Mouse (Mus musculus): ENCODE results near the gene Lrrc31. TPM values are rescaled to one million over a fixed set of nuclear protein-coding genes. Genes with fewer than 3 reads are reported as not detected.

Lrrc31 gene
- polyA plus RNA-seq, 1 experiment from 2014 or later: not detected

GRCm38 (mm10) chr3:30646761-30647160, 52.9 kb downstream of the Lrrc31 start:
- Histone ChIP-seq H3K27ac (no peak overlapping the region), H3K4me3 (ENCODE audit: inconsistent target) (no peak overlapping the region), H3K36me3 (ENCODE audit: inconsistent target) (no peaks in the 10 kb centered on the region), H3K79me2 (ENCODE audit: inconsistent target) (no peaks in the 10 kb centered on the region)
- 75% methylated on average over 8 of the region's 8 CpGs for WGBS (ENCODE audit: missing documents)

GRCm38 (mm10) chr3:30644207-30644606, 55.4 kb downstream of the Lrrc31 start, which contains the start of gene Lrriq4:
TSS of gene Lrriq4 (plus strand) at chr3:30644507.
- H3K79me2 ChIP-seq (ENCODE audit: inconsistent target): no peaks in the 10 kb centered on the region
- H3K27ac ChIP-seq: no peak within 1 kb of the TSS
- 69% methylated on average over 2 of the region's 2 CpGs for WGBS (ENCODE audit: missing documents)
- no peaks in the 10 kb centered on the region for H3K36me3 ChIP-seq (ENCODE audit: inconsistent target)
- H3K4me3 ChIP-seq (ENCODE audit: inconsistent target): no peak within 1 kb of the TSS

- no peaks in the 10 kb centered on the region for H3K36me3 ChIP-seq (ENCODE audit: inconsistent target)
- H3K4me3 ChIP-seq (ENCODE audit: inconsistent target): no peak overlapping the region
- no peak overlapping the region for H3K27ac ChIP-seq
- no peaks in the 10 kb centered on the region for H3K79me2 ChIP-seq (ENCODE audit: inconsistent target)
- 83% methylated on average over 4 of the region's 4 CpGs for WGBS (ENCODE audit: missing documents)
Observed at GRCm38 (mm10) chr3:30635629-30636028, 64.0 kb downstream of the Lrrc31 start.

- no peak overlapping the region for H3K4me3 ChIP-seq (ENCODE audit: inconsistent target)
- H3K27ac ChIP-seq: no peak overlapping the region
- H3K36me3 ChIP-seq (ENCODE audit: inconsistent target): no peaks in the 10 kb centered on the region
- H3K79me2 ChIP-seq (ENCODE audit: inconsistent target): no peaks in the 10 kb centered on the region
- 54% methylated on average over 3 of the region's 3 CpGs for WGBS (ENCODE audit: missing documents)
Observed at GRCm38 (mm10) chr3:30633681-30634080, 66.0 kb downstream of the Lrrc31 start.

Other genes starting within 250 kb of the Lrrc31 start
- not detected in 3 replicates for gene Mecom, start 151.8 kb downstream of the Lrrc31 start, polyA plus RNA-seq (2018)
- gene Actrt3, start 99.9 kb downstream of the Lrrc31 start, polyA plus RNA-seq (2018): not detected in 3 replicates
- 9.8 to 10.6 TPM (median 9.9 TPM) in 3 replicates for gene Mynn, start 97.8 kb downstream of the Lrrc31 start, polyA plus RNA-seq (2018)
- gene Lrriq4, start 55.3 kb downstream of the Lrrc31 start, polyA plus RNA-seq (2018): not detected in 3 replicates
- not detected in 3 replicates for gene Lrrc34, start 52.0 kb downstream of the Lrrc31 start, polyA plus RNA-seq (2018)
- gene Samd7, start 46.5 kb upstream of the Lrrc31 start, polyA plus RNA-seq (2018): not detected in 3 replicates
- gene Sec62, start 93.0 kb upstream of the Lrrc31 start, polyA plus RNA-seq (2018): 60.6 to 83.2 TPM (median 66.4 TPM) in 3 replicates
- 13.3 to 29.8 TPM (median 20.6 TPM) in 3 replicates for gene Gpr160, start 156.1 kb upstream of the Lrrc31 start, polyA plus RNA-seq (2018)